Mouse (Mus musculus) cortical plate, adult 2 months (tissue): ENCODE measurements around the gene Gpr37l1.

ENCODE experiments used
- CTCF ChIP-seq: fragments of 200-500 bp; IDR thresholded peaks from 2 replicates; pipeline ENCODE4 v1.5.1; 2011; ENCODE audit warnings: mild to moderate bottlenecking, control low read depth, low read length; ENCODE audit not compliant: insufficient read depth; ENCODE audit errors: extremely low read depth
- POLR2A ChIP-seq: fragments of 200-500 bp; IDR thresholded peaks from 2 replicates; pipeline ENCODE4 v1.6.1; 2011; ENCODE audit warnings: mild to moderate bottlenecking, low read length, control low read depth; ENCODE audit not compliant: insufficient read depth; ENCODE audit errors: extremely low read depth

GRCm38 (mm10) chr1:135178863-135179262 is 11.4 kb upstream of the Gpr37l1 start:
- no peak for TF ChIP-seq CTCF
- no peak for TF ChIP-seq POLR2A
